Mouse (Mus musculus) thymus, adult 18-20 months (tissue): ENCODE results near the gene Rxfp3.
"Not testable (repeated sequence)": the region's sequence is repeated elsewhere in the genome, so short reads cannot be mapped to it uniquely, and the experiment has no call there.

Source experiments
- DNase-seq, 2 experiments: peaks; one replicate each; pipeline ENCODE4 v3.0.0; 2022; ENCODE audit warnings: mixed read lengths in 2 of 2

Rxfp3 gene

GRCm38 (mm10) chr15:11035947-11036474, 1.8 kb downstream of the Rxfp3 start:
- no peak for DNase-seq

- DNase-seq: no peak
Measured at GRCm38 (mm10) chr15:11030188-11030587, 7.6 kb downstream of the Rxfp3 start.

GRCm38 (mm10) chr15:11026801-11027561, 10.8 kb downstream of the Rxfp3 start:
- DNase-seq: no peak

GRCm38 (mm10) chr15:11014931-11015330, 22.9 kb downstream of the Rxfp3 start:
- no peak for DNase-seq

- DNase-seq: no peak
Measured at GRCm38 (mm10) chr15:11010976-11011548, 26.7 kb downstream of the Rxfp3 start.

GRCm38 (mm10) chr15:11008756-11009155, 29.0 kb downstream of the Rxfp3 start:
- no peak for DNase-seq

GRCm38 (mm10) chr15:11004646-11005045, 33.1 kb downstream of the Rxfp3 start:
- DNase-seq: no peak

- DNase-seq: no peak
Measured at GRCm38 (mm10) chr15:11003791-11004190, 34.0 kb downstream of the Rxfp3 start.

- DNase-seq: no peak
Measured at GRCm38 (mm10) chr15:11000421-11000820, 37.4 kb downstream of the Rxfp3 start, which contains the start of gene Slc45a2. Gene Slc45a2, plus strand, starts transcription at chr15:11000721.

- DNase-seq: no peak
Measured at GRCm38 (mm10) chr15:10999832-11000231, 38.0 kb downstream of the Rxfp3 start.

GRCm38 (mm10) chr15:10991566-10991965, 46.2 kb downstream of the Rxfp3 start:
- no peak for DNase-seq

GRCm38 (mm10) chr15:10990411-10990810, 47.4 kb downstream of the Rxfp3 start:
- no peak for DNase-seq

GRCm38 (mm10) chr15:10986477-10986876, 51.3 kb downstream of the Rxfp3 start:
- not testable (repeated sequence) for DNase-seq

GRCm38 (mm10) chr15:10985756-10986155, 52.0 kb downstream of the Rxfp3 start:
- no peak for DNase-seq
